Mouse (Mus musculus) forebrain, embryonic 15.5 days (tissue): ENCODE results near the gene Midn. TPM values are rescaled to one million over a fixed set of nuclear protein-coding genes. Genes with fewer than 3 reads are reported as not detected.

Source experiments
- ATAC-seq: fragments of 200-750 bp; cut with Nextera tagmentation; replicated peaks from 2 replicates; pipeline ENCODE4 v1.8.0; 2017; ENCODE audit warnings: mild to moderate bottlenecking, moderate TSS enrichment, moderate library complexity
- H3K27ac ChIP-seq: fragments of 300-500 bp; sonication (generic); replicated peaks from 2 replicates; pipeline ENCODE4 v1.5.1; 2015; ENCODE audit warnings: mild to moderate bottlenecking, inconsistent platforms
- H3K27me3 ChIP-seq: fragments of 300-500 bp; sonication (generic); 2 replicates; pipeline ENCODE4 v1.6.1; 2015; ENCODE audit warnings: inconsistent platforms
- H3K36me3 ChIP-seq: fragments of 300-500 bp; sonication (generic); 2 replicates; pipeline ENCODE4 v1.6.1; 2015; ENCODE audit warnings: mild to moderate bottlenecking, inconsistent platforms
- H3K4me1 ChIP-seq: fragments of 300-500 bp; sonication (generic); 2 replicates; pipeline ENCODE4 v1.6.1; 2015; ENCODE audit warnings: inconsistent platforms
- H3K4me2 ChIP-seq: fragments of 300-500 bp; sonication (generic); replicated peaks from 2 replicates; pipeline ENCODE4 v1.6.1; 2015; ENCODE audit warnings: mild to moderate bottlenecking, inconsistent platforms
- H3K4me3 ChIP-seq: fragments of 300-500 bp; sonication (generic); 2 replicates; pipeline ENCODE4 v1.5.1; 2015; ENCODE audit warnings: mild to moderate bottlenecking, inconsistent platforms
- H3K9ac ChIP-seq: fragments of 300-500 bp; sonication (generic); replicated peaks from 2 replicates; pipeline ENCODE4 v1.6.1; 2015; ENCODE audit warnings: mild to moderate bottlenecking, inconsistent platforms
- H3K9me3 ChIP-seq: fragments of 300-500 bp; sonication (generic); 2 replicates; pipeline ENCODE4 v1.6.1; 2016; ENCODE audit warnings: inconsistent platforms
- WGBS: fragments of 180-500 bp; shearing (Covaris S2); methylation state at CpG from one replicate; pipeline ENCODE4 v1.1.7; 2015; ENCODE audit warnings: mixed read lengths; 5-methylcytosine and 5-hydroxymethylcytosine counted together
- polyA plus RNA-seq: library from polyadenylated mRNA; unstranded; fragments of >200 nt; fragmentation: Nextera tagmentation; extraction: Ambion mirVana; gene quantifications from 2 replicates; pipeline ENCODE4 v1.2.1, GENCODE M21; 2015

Gene Midn
- polyA plus RNA-seq, 1 experiment from 2014 or later = 34.9 TPM

GRCm38 (mm10) chr10:80131316-80131951 lies 16.6 kb upstream of the Midn start:
- Histone ChIP-seq H3K4me2 (peak overlapping the region; percentile 17), H3K27ac (0 out of 2 replicates have a peak overlapping the region, but pooled peaks have one; percentile 16), H3K4me1 (peaks cover 25% of the 10 kb centered on the region), H3K36me3 (peaks cover 87% of the 10 kb centered on the region), H3K27me3 (no peaks in the 10 kb centered on the region), H3K4me3 (peak overlapping the region; percentile 13), H3K9me3 (no peaks in the 10 kb centered on the region), H3K9ac (peak overlapping the region; percentile 17; the same call in 1 of the 2 replicates)
- ATAC-seq = peak; percentile 36; the same call in 1 of the 2 replicates
- WGBS = 17% methylated on average over 55 of the region's 55 CpGs

- Histone ChIP-seq H3K9me3 (no peaks in the 10 kb centered on the region), H3K27ac (no peak overlapping the region), H3K4me1 (peaks cover 30% of the 10 kb centered on the region), H3K36me3 (peaks cover 82% of the 10 kb centered on the region), H3K4me3 (peak overlapping the region; percentile 13; the same call in 1 of the 2 replicates), H3K4me2 (peak overlapping the region; percentile 17), H3K27me3 (no peaks in the 10 kb centered on the region), H3K9ac (peak overlapping the region; percentile 17; the same call in 1 of the 2 replicates)
- 37% methylated on average over 27 of the region's 27 CpGs for WGBS
- ATAC-seq = no peak
Measured at GRCm38 (mm10) chr10:80131952-80132350, 16.1 kb upstream of the Midn start.

GRCm38 (mm10) chr10:80133226-80133849 lies 14.7 kb upstream of the Midn start:
- peaks cover 44% of the 10 kb centered on the region for H3K4me1 ChIP-seq
- WGBS = 62% methylated on average over 8 of the region's 8 CpGs

GRCm38 (mm10) chr10:80134421-80134820 lies 13.7 kb upstream of the Midn start:
- no peak for ATAC-seq
- H3K9me3 ChIP-seq = no peaks in the 10 kb centered on the region
- no peak overlapping the region for H3K4me3 ChIP-seq
- H3K9ac ChIP-seq = no peak overlapping the region
- H3K4me1 ChIP-seq = peaks cover 51% of the 10 kb centered on the region
- 89% methylated on average over 9 of the region's 9 CpGs for WGBS
- no peaks in the 10 kb centered on the region for H3K27me3 ChIP-seq
- no peak overlapping the region for H3K27ac ChIP-seq
- H3K36me3 ChIP-seq = peaks cover 58% of the 10 kb centered on the region
- H3K4me2 ChIP-seq = no peak overlapping the region

More at GRCm38 (mm10) chr10:80133226-80133849, 14.7 kb upstream of the Midn start:
- no peak overlapping the region for H3K4me2 ChIP-seq
- no peak overlapping the region for H3K4me3 ChIP-seq
- H3K27me3 ChIP-seq = no peaks in the 10 kb centered on the region
- H3K9me3 ChIP-seq = no peaks in the 10 kb centered on the region
- peaks cover 68% of the 10 kb centered on the region for H3K36me3 ChIP-seq
- H3K27ac ChIP-seq = no peak overlapping the region; the same call in 1 of the 2 replicates
- ATAC-seq = no peak
- no peak overlapping the region for H3K9ac ChIP-seq

GRCm38 (mm10) chr10:80135161-80135560 lies 12.9 kb upstream of the Midn start:
- Histone ChIP-seq H3K9me3 (no peaks in the 10 kb centered on the region), H3K27me3 (no peaks in the 10 kb centered on the region), H3K9ac (no peak overlapping the region), H3K36me3 (peaks cover 50% of the 10 kb centered on the region), H3K4me3 (no peak overlapping the region), H3K4me1 (peaks cover 54% of the 10 kb centered on the region), H3K4me2 (no peak overlapping the region), H3K27ac (no peak overlapping the region)
- WGBS = 89% methylated on average over 10 of the region's 10 CpGs
- no peak for ATAC-seq

- Histone ChIP-seq H3K9me3 (no peaks in the 10 kb centered on the region), H3K36me3 (peaks cover 45% of the 10 kb centered on the region), H3K4me2 (no peak overlapping the region), H3K9ac (no peak overlapping the region), H3K27ac (no peak overlapping the region), H3K4me1 (peaks cover 57% of the 10 kb centered on the region), H3K4me3 (no peak overlapping the region), H3K27me3 (no peaks in the 10 kb centered on the region)
- WGBS = 92% methylated on average over 1 of the region's 1 CpGs
- no peak for ATAC-seq
Measured at GRCm38 (mm10) chr10:80135641-80136040, 12.4 kb upstream of the Midn start.

GRCm38 (mm10) chr10:80136179-80136951 lies 11.7 kb upstream of the Midn start:
- H3K9me3 ChIP-seq = no peaks in the 10 kb centered on the region
- H3K36me3 ChIP-seq = peaks cover 39% of the 10 kb centered on the region
- H3K27ac ChIP-seq = peak overlapping the region; percentile 89
- H3K9ac ChIP-seq = peak overlapping the region; percentile 83
- peak overlapping the region; percentile 76 for H3K4me3 ChIP-seq
- no peak for ATAC-seq
- peak overlapping the region; percentile 89 for H3K4me2 ChIP-seq
- H3K27me3 ChIP-seq = no peaks in the 10 kb centered on the region
- WGBS = 18% methylated on average over 48 of the region's 49 CpGs
- peaks cover 60% of the 10 kb centered on the region for H3K4me1 ChIP-seq

- Histone ChIP-seq H3K27me3 (no peaks in the 10 kb centered on the region), H3K36me3 (peaks cover 33% of the 10 kb centered on the region), H3K4me2 (peak overlapping the region; percentile 89), H3K4me1 (peaks cover 59% of the 10 kb centered on the region), H3K9me3 (no peaks in the 10 kb centered on the region), H3K9ac (peak overlapping the region; percentile 83), H3K4me3 (peak overlapping the region; percentile 76), H3K27ac (peak overlapping the region; percentile 89)
- ATAC-seq = no peak
- WGBS = 4% methylated on average over 29 of the region's 29 CpGs
Measured at GRCm38 (mm10) chr10:80136952-80137625, 11.0 kb upstream of the Midn start.

GRCm38 (mm10) chr10:80137626-80138552 lies 10.2 kb upstream of the Midn start:
- 1% methylated on average over 33 of the region's 33 CpGs for WGBS
- H3K4me1 ChIP-seq = peaks cover 60% of the 10 kb centered on the region
- peak overlapping the region; percentile 89 for H3K27ac ChIP-seq
- H3K36me3 ChIP-seq = peaks cover 25% of the 10 kb centered on the region
- H3K4me3 ChIP-seq = peak overlapping the region; percentile 76
- no peak for ATAC-seq
- peak overlapping the region; percentile 83 for H3K9ac ChIP-seq
- peak overlapping the region; percentile 89 for H3K4me2 ChIP-seq
- no peaks in the 10 kb centered on the region for H3K9me3 ChIP-seq
- H3K27me3 ChIP-seq = no peaks in the 10 kb centered on the region

- Histone ChIP-seq H3K9ac (peak within 1 kb of the TSS; percentile 83), H3K27ac (peak within 1 kb of the TSS; percentile 89), H3K4me3 (peak within 1 kb of the TSS; percentile 76), H3K36me3 (peaks cover 18% of the 10 kb centered on the region), H3K27me3 (no peaks in the 10 kb centered on the region), H3K9me3 (no peaks in the 10 kb centered on the region), H3K4me1 (peaks cover 61% of the 10 kb centered on the region), H3K4me2 (peak within 1 kb of the TSS; percentile 89)
- WGBS = under 1% methylated on average over 69 of the region's 94 CpGs
- peak; percentile 3 for ATAC-seq
Measured at GRCm38 (mm10) chr10:80138553-80139438, 9.3 kb upstream of the Midn start, which contains the start of gene Atp5d. TSS of gene Atp5d (plus strand) at chr10:80138632.
